Mouse (Mus musculus) thymus, adult 2 months (tissue): ENCODE measurements at regions not wholly inside any gene's neighbourhood (a gene's known extent, or its start where the extent isn't known, plus 50 kb on each side); places are given as distances from the start of the nearest gene placed in this dataset.

ENCODE experiments used
- DNase-seq: peaks from one replicate; pipeline ENCODE4 v3.0.0; 2021
- H3K27ac ChIP-seq: fragments of 200-500 bp; 2 replicates; pipeline ENCODE4 v1.5.1; 2012; ENCODE audit warnings: low read length, control low read depth; ENCODE audit not compliant: control insufficient read depth, insufficient read depth
- H3K27me3 ChIP-seq: fragments of 200-500 bp; 2 replicates; pipeline ENCODE4 v1.6.1; 2012; ENCODE audit warnings: mild to moderate bottlenecking, low read length, moderate library complexity, mixed read lengths; ENCODE audit not compliant: control insufficient read depth, insufficient read depth
- H3K36me3 ChIP-seq: fragments of 200-500 bp; 2 replicates; pipeline ENCODE4 v1.6.1; 2012; ENCODE audit warnings: mild to moderate bottlenecking, low read length, moderate library complexity; ENCODE audit not compliant: control insufficient read depth, insufficient read depth
- H3K4me1 ChIP-seq: fragments of 200-500 bp; replicated peaks from 2 replicates; pipeline ENCODE4 v1.6.1; 2012; ENCODE audit warnings: low read length; ENCODE audit not compliant: control insufficient read depth, insufficient read depth
- H3K4me3 ChIP-seq: fragments of 200-500 bp; 2 replicates; pipeline ENCODE4 v1.5.1; 2012; ENCODE audit warnings: mild to moderate bottlenecking, low read length, control low read depth, moderate library complexity; ENCODE audit not compliant: control insufficient read depth, insufficient read depth
- CTCF ChIP-seq: fragments of 200-500 bp; IDR thresholded peaks from 2 replicates; pipeline ENCODE4 v1.5.1; 2012; ENCODE audit warnings: mild to moderate bottlenecking, control low read depth, low read length, moderate library complexity, borderline replicate concordance; ENCODE audit not compliant: control insufficient read depth, poor library complexity, insufficient read depth; ENCODE audit errors: extremely low read depth
- POLR2A ChIP-seq: fragments of 200-500 bp; IDR thresholded peaks from 2 replicates; pipeline ENCODE4 v1.6.1; 2012; ENCODE audit warnings: mild to moderate bottlenecking, low read length, control low read depth, moderate library complexity; ENCODE audit not compliant: control insufficient read depth, poor library complexity, insufficient read depth; ENCODE audit errors: extremely low read depth
- WGBS: fragments of 180-500 bp; shearing (Covaris S2); methylation state at CpG from one replicate; pipeline ENCODE4 v1.1.7; 2018; 5-methylcytosine and 5-hydroxymethylcytosine counted together

GRCm38 (mm10) chr8:34485905-34486304 is 374.4 kb upstream of the Gm10131 start:
- no peaks in the 10 kb centered on the region for H3K27me3 ChIP-seq
- no peaks in the 10 kb centered on the region for H3K36me3 ChIP-seq
- H3K4me3 ChIP-seq: no peak overlapping the region
- TF ChIP-seq CTCF (no peak), POLR2A (no peak)
- no peak overlapping the region for H3K27ac ChIP-seq
- DNase-seq: no peak
- H3K4me1 ChIP-seq: peaks cover 10% of the 10 kb centered on the region
- 93% methylated on average over 9 of the region's 9 CpGs for WGBS

GRCm38 (mm10) chr8:34485346-34485745 is 373.8 kb upstream of the Gm10131 start:
- no peak for TF ChIP-seq POLR2A
- TF ChIP-seq CTCF: no peak
- WGBS: 97% methylated on average over 6 of the region's 6 CpGs
- no peaks in the 10 kb centered on the region for H3K27me3 ChIP-seq

GRCm38 (mm10) chr8:34484551-34485335 is 373.2 kb upstream of the Gm10131 start:
- no peaks in the 10 kb centered on the region for H3K27me3 ChIP-seq
- peaks cover 10% of the 10 kb centered on the region for H3K4me1 ChIP-seq
- H3K4me3 ChIP-seq: no peak overlapping the region
- H3K36me3 ChIP-seq: no peaks in the 10 kb centered on the region
- peak; percentile 69 for DNase-seq
- TF ChIP-seq POLR2A: no peak
- TF ChIP-seq CTCF: no peak
- H3K27ac ChIP-seq: no peak overlapping the region
- WGBS: 64% methylated on average over 6 of the region's 6 CpGs

More at GRCm38 (mm10) chr8:34485346-34485745, 373.8 kb upstream of the Gm10131 start:
- Histone ChIP-seq H3K4me3 (no peak overlapping the region), H3K36me3 (no peaks in the 10 kb centered on the region), H3K4me1 (peaks cover 10% of the 10 kb centered on the region), H3K27ac (no peak overlapping the region)
- DNase-seq: no peak

DNA sequence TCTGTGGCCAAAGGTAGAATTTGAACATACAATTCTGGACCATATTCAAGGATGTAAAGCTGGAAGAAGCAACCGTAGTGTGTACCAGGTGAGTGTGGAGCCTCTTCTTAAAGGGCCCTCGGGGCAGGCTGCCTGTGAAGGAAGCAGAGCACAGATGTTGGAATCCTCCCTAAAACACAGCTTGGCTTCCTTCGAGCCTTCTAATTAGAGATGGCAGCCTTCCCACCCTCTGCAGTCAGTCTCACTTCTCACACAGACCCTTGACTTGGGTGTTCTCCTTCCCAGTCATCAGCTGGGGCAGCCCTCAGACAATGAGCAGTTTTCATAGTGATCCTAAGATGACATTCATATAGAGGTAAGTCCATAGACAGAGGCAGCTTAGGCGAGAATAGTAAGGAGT is 371.7 kb upstream of the Gm10131 start:
- H3K27me3 ChIP-seq: no peaks in the 10 kb centered on the region
- no peak for DNase-seq
- H3K36me3 ChIP-seq: no peaks in the 10 kb centered on the region
- 82% methylated on average over 4 of the region's 4 CpGs for WGBS
- H3K27ac ChIP-seq: no peak overlapping the region
- TF ChIP-seq CTCF (no peak), POLR2A (no peak)
- peaks cover 10% of the 10 kb centered on the region for H3K4me1 ChIP-seq
- no peak overlapping the region for H3K4me3 ChIP-seq

DNA sequence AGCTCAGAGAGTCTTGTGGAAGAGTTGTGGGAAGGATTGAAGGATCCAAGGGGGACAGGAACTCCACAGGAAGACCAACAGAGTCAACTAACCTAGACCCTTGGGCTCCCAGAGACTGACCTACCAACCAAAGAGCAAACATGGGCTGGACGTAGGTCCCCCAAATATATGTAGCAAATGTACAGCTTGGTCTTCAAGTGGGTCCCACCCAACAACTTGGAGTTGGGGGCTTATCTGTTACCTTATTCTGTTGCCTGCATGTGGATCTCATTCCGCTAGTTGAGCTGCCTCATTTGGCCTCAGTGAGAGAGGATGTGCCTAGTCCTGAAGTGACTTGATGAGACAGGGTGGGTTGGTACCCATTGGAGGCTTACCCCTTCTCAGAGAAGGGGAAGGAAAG is 371.1 kb upstream of the Gm10131 start:
- Histone ChIP-seq H3K36me3 (no peaks in the 10 kb centered on the region), H3K4me3 (no peak overlapping the region), H3K27me3 (no peaks in the 10 kb centered on the region), H3K27ac (no peak overlapping the region), H3K4me1 (peaks cover 10% of the 10 kb centered on the region)
- no peak for DNase-seq
- TF ChIP-seq CTCF (no peak), POLR2A (no peak)
- WGBS: 98% methylated on average over 2 of the region's 2 CpGs

GRCm38 (mm10) chr8:34480496-34480895 is 369.0 kb upstream of the Gm10131 start:
- no peaks in the 10 kb centered on the region for H3K27me3 ChIP-seq
- H3K27ac ChIP-seq: no peak overlapping the region
- H3K4me3 ChIP-seq: no peak overlapping the region
- H3K4me1 ChIP-seq: no peaks in the 10 kb centered on the region
- TF ChIP-seq CTCF: no peak
- no peak for TF ChIP-seq POLR2A
- no peaks in the 10 kb centered on the region for H3K36me3 ChIP-seq
- DNase-seq: no peak
- 82% methylated on average over 4 of the region's 4 CpGs for WGBS
